Mouse (Mus musculus) thymus, postnatal 0 days (tissue): ENCODE measurements around the gene Strn3. TPM values are rescaled to one million over a fixed set of nuclear protein-coding genes. Genes with fewer than 3 reads are reported as not detected.
"Not testable (repeated sequence)": the region's sequence is repeated elsewhere in the genome, so short reads cannot be mapped to it uniquely, and the experiment has no call there.

Source experiments
- DNase-seq: peaks from one replicate; pipeline ENCODE4 v3.0.0-alpha.2; 2015; ENCODE audit warnings: low spot score
- polyA plus RNA-seq: library from polyadenylated mRNA; unstranded; fragments of >200 nt; fragmentation: Nextera tagmentation; extraction: Ambion mirVana; gene quantifications from 2 replicates; pipeline ENCODE4 v1.2.1, GENCODE M21; 2015

Strn3 gene
- polyA plus RNA-seq, 1 experiment from 2014 or later: 31.2 TPM

GRCm38 (mm10) chr12:51694096-51694495, 2.4 kb upstream of the Strn3 start:
- no peak for DNase-seq

- DNase-seq: no peak
Observed at GRCm38 (mm10) chr12:51693419-51693818, 1.7 kb upstream of the Strn3 start.

- DNase-seq: not testable (repeated sequence)
Observed at GRCm38 (mm10) chr12:51692870-51693269, 1.2 kb upstream of the Strn3 start.

- peak; percentile 73 for DNase-seq
Observed at GRCm38 (mm10) chr12:51690893-51691844, 528 bp downstream of the Strn3 start, which contains the start of gene Ap4s1. Gene Ap4s1 (plus strand): TSS chr12:51691033.

GRCm38 (mm10) chr12:51688546-51688945, 3.2 kb downstream of the Strn3 start:
- DNase-seq: peak; percentile 29

- DNase-seq: no peak
Observed at GRCm38 (mm10) chr12:51678844-51679243, 12.9 kb downstream of the Strn3 start.

GRCm38 (mm10) chr12:51676442-51676841, 15.3 kb downstream of the Strn3 start:
- DNase-seq: no peak

- no peak for DNase-seq
Observed at GRCm38 (mm10) chr12:51673270-51673669, 18.4 kb downstream of the Strn3 start.

- no peak for DNase-seq
Observed at GRCm38 (mm10) chr12:51671231-51671891, 20.3 kb downstream of the Strn3 start.

- peak; percentile 38 for DNase-seq
Observed at GRCm38 (mm10) chr12:51666708-51667430, 24.8 kb downstream of the Strn3 start.

GRCm38 (mm10) chr12:51663908-51664307, 27.8 kb downstream of the Strn3 start:
- DNase-seq: no peak

GRCm38 (mm10) chr12:51663011-51663410, 28.7 kb downstream of the Strn3 start:
- no peak for DNase-seq

- DNase-seq: no peak
Observed at GRCm38 (mm10) chr12:51655944-51656465, 35.7 kb downstream of the Strn3 start.

- DNase-seq: not testable (repeated sequence)
Observed at GRCm38 (mm10) chr12:51649401-51649800, 42.3 kb downstream of the Strn3 start.

GRCm38 (mm10) chr12:51641871-51642270, 49.8 kb downstream of the Strn3 start:
- DNase-seq: no peak

GRCm38 (mm10) chr12:51636689-51637470, 54.8 kb downstream of the Strn3 start:
- DNase-seq: no peak

- DNase-seq: no peak
Observed at GRCm38 (mm10) chr12:51636260-51636659, 55.4 kb downstream of the Strn3 start.

GRCm38 (mm10) chr12:51633481-51633880, 58.2 kb downstream of the Strn3 start:
- DNase-seq: no peak

- DNase-seq: no peak
Observed at GRCm38 (mm10) chr12:51623366-51623694, 68.4 kb downstream of the Strn3 start.

- no peak for DNase-seq
Observed at GRCm38 (mm10) chr12:51622670-51623365, 68.9 kb downstream of the Strn3 start.
